Mouse (Mus musculus) limb, embryonic 12.5 days (tissue): ENCODE results near the gene Zp2. TPM values are rescaled to one million over a fixed set of nuclear protein-coding genes. Genes with fewer than 3 reads are reported as not detected.

Source experiments
- ATAC-seq: fragments of 200-750 bp; cut with Nextera tagmentation; 2 replicates; pipeline ENCODE4 v1.8.0; 2017; ENCODE audit warnings: low read depth, moderate TSS enrichment; ENCODE audit not compliant: insufficient number of reproducible peaks, insufficient read depth, low FRiP score, low TSS enrichment
- H3K27ac ChIP-seq: fragments of 300-500 bp; sonication (generic); 2 replicates; pipeline ENCODE4 v1.5.1; 2016; ENCODE audit warnings: mild to moderate bottlenecking, moderate library complexity
- H3K27me3 ChIP-seq: fragments of 300-500 bp; sonication (generic); 2 replicates; pipeline ENCODE4 v1.6.1; 2016; ENCODE audit warnings: mild to moderate bottlenecking, moderate library complexity
- H3K36me3 ChIP-seq: fragments of 300-500 bp; sonication (generic); 2 replicates; pipeline ENCODE4 v1.6.1; 2016; ENCODE audit warnings: mild to moderate bottlenecking, moderate library complexity
- H3K4me1 ChIP-seq: fragments of 300-500 bp; sonication (generic); replicated peaks from 2 replicates; pipeline ENCODE4 v1.6.1; 2016
- H3K4me2 ChIP-seq: fragments of 300-500 bp; sonication (generic); 2 replicates; pipeline ENCODE4 v1.6.1; 2016; ENCODE audit warnings: mild to moderate bottlenecking, moderate library complexity
- H3K4me3 ChIP-seq: fragments of 300-500 bp; sonication (generic); replicated peaks from 2 replicates; pipeline ENCODE4 v1.5.1; 2016; ENCODE audit warnings: mild to moderate bottlenecking
- H3K9ac ChIP-seq: fragments of 300-500 bp; sonication (generic); replicated peaks from 2 replicates; pipeline ENCODE4 v1.6.1; 2016; ENCODE audit warnings: mild to moderate bottlenecking, moderate library complexity
- H3K9me3 ChIP-seq: fragments of 300-500 bp; sonication (generic); 2 replicates; pipeline ENCODE4 v1.6.1; 2016; ENCODE audit warnings: mild to moderate bottlenecking, moderate library complexity
- WGBS: fragments of 180-500 bp; shearing (Covaris S2); methylation state at CpG from one replicate; pipeline ENCODE4 v1.1.7; 2016; 5-methylcytosine and 5-hydroxymethylcytosine counted together
- polyA plus RNA-seq: library from polyadenylated mRNA; unstranded; fragments of >200 nt; fragmentation: Nextera tagmentation; extraction: Ambion mirVana; gene quantifications from 2 replicates; pipeline ENCODE4 v1.2.1, GENCODE M21; 2016

Zp2 gene
- polyA plus RNA-seq, 1 experiment from 2014 or later: not detected

- Histone ChIP-seq H3K4me1 (peaks cover 35% of the 10 kb centered on the region), H3K9ac (no peak overlapping the region), H3K9me3 (no peaks in the 10 kb centered on the region), H3K4me3 (no peak overlapping the region), H3K27ac (peak overlapping the region; percentile 79), H3K4me2 (peak overlapping the region; percentile 16), H3K27me3 (no peaks in the 10 kb centered on the region), H3K36me3 (no peaks in the 10 kb centered on the region)
- peak; percentile 79 for ATAC-seq
- 13% methylated on average over 4 of the region's 4 CpGs for WGBS
These were observed 17.4 kb downstream of the Zp2 start for GRCm38 (mm10) chr7:120127686-120128059.

GRCm38 (mm10) chr7:120126976-120127685 is 18.0 kb downstream of the Zp2 start:
- peak; percentile 24; the same call in 1 of the 2 replicates for ATAC-seq
- H3K27ac ChIP-seq: peak overlapping the region; percentile 79
- H3K4me3 ChIP-seq: no peak overlapping the region
- H3K27me3 ChIP-seq: no peaks in the 10 kb centered on the region
- H3K4me1 ChIP-seq: peaks cover 35% of the 10 kb centered on the region
- no peak overlapping the region for H3K9ac ChIP-seq
- H3K4me2 ChIP-seq: peak overlapping the region; percentile 16
- no peaks in the 10 kb centered on the region for H3K9me3 ChIP-seq
- H3K36me3 ChIP-seq: no peaks in the 10 kb centered on the region
- WGBS: 11% methylated on average over 5 of the region's 5 CpGs

- Histone ChIP-seq H3K27me3 (no peaks in the 10 kb centered on the region), H3K36me3 (peaks cover 5% of the 10 kb centered on the region; the same call in 1 of the 2 replicates), H3K4me3 (no peak overlapping the region), H3K9me3 (no peaks in the 10 kb centered on the region), H3K4me2 (no peak overlapping the region), H3K4me1 (peaks cover 35% of the 10 kb centered on the region), H3K27ac (peak overlapping the region; percentile 25; the same call in 1 of the 2 replicates), H3K9ac (no peak overlapping the region)
- WGBS: 0% methylated on average over 3 of the region's 3 CpGs
- ATAC-seq: peak; percentile 68
These were observed 20.2 kb downstream of the Zp2 start for GRCm38 (mm10) chr7:120124844-120125243.

- H3K27me3 ChIP-seq: no peaks in the 10 kb centered on the region
These were observed 21.3 kb downstream of the Zp2 start for GRCm38 (mm10) chr7:120123776-120124175.

GRCm38 (mm10) chr7:120117529-120117928 is 27.6 kb downstream of the Zp2 start:
- Histone ChIP-seq H3K4me2 (no peak overlapping the region), H3K27me3 (no peaks in the 10 kb centered on the region), H3K4me3 (no peak overlapping the region), H3K36me3 (peaks cover 5% of the 10 kb centered on the region; the same call in 1 of the 2 replicates), H3K9me3 (no peaks in the 10 kb centered on the region), H3K9ac (no peak overlapping the region), H3K27ac (no peak overlapping the region), H3K4me1 (peaks cover 5% of the 10 kb centered on the region)
- ATAC-seq: no peak
- 28% methylated on average over 6 of the region's 6 CpGs for WGBS

More at GRCm38 (mm10) chr7:120123776-120124175, 21.3 kb downstream of the Zp2 start:
- ATAC-seq: no peak
- Histone ChIP-seq H3K9ac (no peak overlapping the region), H3K9me3 (no peaks in the 10 kb centered on the region), H3K4me3 (no peak overlapping the region), H3K4me2 (no peak overlapping the region), H3K36me3 (peaks cover 5% of the 10 kb centered on the region; the same call in 1 of the 2 replicates), H3K4me1 (peaks cover 35% of the 10 kb centered on the region), H3K27ac (no peak overlapping the region)
- 89% methylated on average over 4 of the region's 4 CpGs for WGBS

- peaks cover 5% of the 10 kb centered on the region for H3K4me1 ChIP-seq
- no peaks in the 10 kb centered on the region for H3K9me3 ChIP-seq
- H3K9ac ChIP-seq: no peak overlapping the region
- no peak overlapping the region for H3K4me3 ChIP-seq
- H3K27me3 ChIP-seq: no peaks in the 10 kb centered on the region
- 78% methylated on average over 5 of the region's 5 CpGs for WGBS
- ATAC-seq: no peak
- no peak overlapping the region for H3K27ac ChIP-seq
- H3K36me3 ChIP-seq: peaks cover 5% of the 10 kb centered on the region; the same call in 1 of the 2 replicates
- no peak overlapping the region for H3K4me2 ChIP-seq
These were observed 28.1 kb downstream of the Zp2 start for GRCm38 (mm10) chr7:120116976-120117375.

GRCm38 (mm10) chr7:120109676-120110075 is 35.4 kb downstream of the Zp2 start:
- Histone ChIP-seq H3K4me2 (no peak overlapping the region), H3K27ac (no peak overlapping the region), H3K4me3 (no peak overlapping the region), H3K9ac (no peak overlapping the region), H3K36me3 (0 out of 2 replicates have a peak, but pooled peaks cover 6% of the 10 kb centered on the region), H3K27me3 (no peaks in the 10 kb centered on the region), H3K4me1 (no peaks in the 10 kb centered on the region), H3K9me3 (no peaks in the 10 kb centered on the region)
- WGBS: 79% methylated on average over 5 of the region's 5 CpGs
- no peak for ATAC-seq

- 0 out of 2 replicates have a peak, but pooled peaks cover 9% of the 10 kb centered on the region for H3K4me1 ChIP-seq
- H3K27me3 ChIP-seq: no peaks in the 10 kb centered on the region; the same call in 1 of the 2 replicates
- H3K27ac ChIP-seq: no peak overlapping the region
- H3K4me2 ChIP-seq: no peak overlapping the region
- ATAC-seq: no peak
- 0 out of 2 replicates have a peak, but pooled peaks cover 6% of the 10 kb centered on the region for H3K36me3 ChIP-seq
- no peak overlapping the region for H3K4me3 ChIP-seq
- no peaks in the 10 kb centered on the region for H3K9me3 ChIP-seq
- H3K9ac ChIP-seq: no peak overlapping the region
- 71% methylated on average over 2 of the region's 2 CpGs for WGBS
These were observed 38.7 kb downstream of the Zp2 start for GRCm38 (mm10) chr7:120106356-120106755.

- Histone ChIP-seq H3K9ac (no peak overlapping the region), H3K27me3 (no peaks in the 10 kb centered on the region; the same call in 1 of the 2 replicates), H3K4me3 (no peak overlapping the region), H3K4me1 (0 out of 2 replicates have a peak, but pooled peaks cover 9% of the 10 kb centered on the region), H3K4me2 (no peak overlapping the region), H3K36me3 (0 out of 2 replicates have a peak, but pooled peaks cover 6% of the 10 kb centered on the region), H3K9me3 (no peaks in the 10 kb centered on the region), H3K27ac (no peak overlapping the region)
- 71% methylated on average over 3 of the region's 3 CpGs for WGBS
- ATAC-seq: no peak
These were observed 40.1 kb downstream of the Zp2 start for GRCm38 (mm10) chr7:120104975-120105374.

- Histone ChIP-seq H3K4me3 (peak overlapping the region; percentile 64), H3K4me2 (peak overlapping the region; percentile 87), H3K36me3 (0 out of 2 replicates have a peak, but pooled peaks cover 4% of the 10 kb centered on the region), H3K9me3 (no peaks in the 10 kb centered on the region), H3K9ac (peak overlapping the region; percentile 66), H3K27me3 (no peaks in the 10 kb centered on the region; the same call in 1 of the 2 replicates), H3K27ac (no peak overlapping the region), H3K4me1 (0 out of 2 replicates have a peak, but pooled peaks cover 9% of the 10 kb centered on the region)
- 0 out of 2 replicates have a peak, but pooled peaks have one; percentile 15 for ATAC-seq
- 2% methylated on average over 25 of the region's 25 CpGs for WGBS
These were observed 42.0 kb downstream of the Zp2 start for GRCm38 (mm10) chr7:120103019-120103567.
